Comparison of ENCODE assay signal across 8 mouse cellular contexts in the genomic region with DNA sequence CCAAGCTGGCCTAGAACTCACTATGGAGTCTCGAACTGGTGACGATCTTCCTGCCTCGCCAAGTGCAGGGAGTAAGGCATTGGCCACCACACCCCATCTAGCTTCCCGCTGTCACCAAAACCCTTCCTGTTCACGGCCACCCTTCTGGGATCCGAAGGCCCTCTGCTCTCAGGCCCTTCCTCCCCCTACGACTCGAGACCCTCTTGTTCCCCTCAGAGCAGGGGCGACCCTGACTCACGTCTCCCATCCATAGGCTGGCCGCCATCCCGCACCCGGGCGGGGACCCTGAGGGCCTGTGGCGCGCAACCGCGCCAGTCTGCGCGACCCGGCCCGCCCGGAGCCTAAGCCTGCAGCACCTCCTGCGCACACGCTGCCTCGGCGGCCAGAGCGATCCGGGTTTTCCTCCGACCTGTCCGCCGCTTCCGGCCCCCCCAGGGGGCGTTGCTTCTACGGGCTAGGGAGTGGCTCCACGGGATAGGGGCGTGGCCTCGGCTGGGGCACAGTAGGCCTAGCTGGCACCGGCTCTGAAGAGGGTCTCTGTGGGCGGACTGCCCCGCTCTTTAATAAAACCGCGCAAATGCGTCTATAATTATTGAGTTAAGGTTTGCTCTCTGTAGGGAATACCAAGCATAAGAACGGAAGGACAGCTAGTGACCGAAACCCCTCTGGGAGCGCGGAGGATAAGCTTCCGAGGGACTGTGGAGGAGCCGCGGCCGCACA. TPM values are rescaled to one million over a fixed set of nuclear protein-coding genes. Genes with fewer than 3 reads are reported as not detected.
A peak's percentile ranks its signal among the peaks of the same experiment; 100 is the strongest.
DNase-seq lines count a peak whose midpoint lies in the region; ATAC-seq and TF ChIP-seq lines count a peak whose summit lies in the region.

A gene (minus strand): TSS at position 424 of the 720 bp plus-strand sequence.

- ATAC-seq in erythroid progenitor cell, adult 5-6 weeks (replicated peaks; ENCODE audit: low FRiP score, poor library complexity, severe bottlenecking): peak; percentile 98
- peak; percentile 91 for ATAC-seq in heart, embryonic 13.5 days (ENCODE audit: extremely low read depth, insufficient number of reproducible peaks, low FRiP score, low TSS enrichment)
- ATAC-seq in liver, embryonic 14.5 days (ENCODE audit: insufficient read depth): peak; percentile 94
- peak; percentile 95 for ATAC-seq in neural tube, embryonic 11.5 days (ENCODE audit: insufficient read depth, low FRiP score, low TSS enrichment)
- ATAC-seq in stomach, postnatal 0 days (ENCODE audit: low FRiP score, low TSS enrichment): peak; percentile 95

- peak within 1 kb of the TSS; percentile 90 for H3K27ac ChIP-seq in heart, embryonic 13.5 days (replicated peaks)
- peak within 1 kb of the TSS; percentile 73 for H3K27ac ChIP-seq in liver, embryonic 14.5 days
- H3K27ac ChIP-seq in neural tube, embryonic 11.5 days (ENCODE audit: low read depth, low read length): peak within 1 kb of the TSS; percentile 76; the same call in 1 of the 2 replicates
- H3K27ac ChIP-seq in stomach, postnatal 0 days (replicated peaks): peak within 1 kb of the TSS; percentile 88

- peak within 1 kb of the TSS; percentile 94 for H3K9ac ChIP-seq in heart, embryonic 13.5 days
- H3K9ac ChIP-seq in liver, embryonic 14.5 days (replicated peaks): peak within 1 kb of the TSS; percentile 83
- H3K9ac ChIP-seq in neural tube, embryonic 11.5 days (ENCODE audit: low read length): peak within 1 kb of the TSS; percentile 88
- peak within 1 kb of the TSS; percentile 84 for H3K9ac ChIP-seq in stomach, postnatal 0 days (ENCODE audit: low read length)

- peaks cover 21% of the 10 kb centered on the region for H3K4me1 ChIP-seq in heart, embryonic 13.5 days
- H3K4me1 ChIP-seq in liver, embryonic 14.5 days (replicated peaks; ENCODE audit: control insufficient read depth in 2 of 2, insufficient read depth in 2 of 2, low read length in 1 of 2): peaks cover 9 to 12% of the 10 kb centered on the region in 2 experiments
- no peaks in the 10 kb centered on the region for H3K4me1 ChIP-seq in neural tube, embryonic 11.5 days (ENCODE audit: control insufficient read depth, insufficient read depth, low read length)
- no peaks in the 10 kb centered on the region for H3K4me1 ChIP-seq in stomach, postnatal 0 days (replicated peaks; ENCODE audit: control insufficient read depth, insufficient read depth)

- peak within 1 kb of the TSS; percentile 85 for H3K4me3 ChIP-seq in heart, embryonic 13.5 days
- peak within 1 kb of the TSS; percentile 58 to 70 for H3K4me3 ChIP-seq in liver, embryonic 14.5 days (ENCODE audit: insufficient read depth in 1 of 2, low read depth in 2 of 2, low read length in 2 of 2)
- peak within 1 kb of the TSS; percentile 77 for H3K4me3 ChIP-seq in neural tube, embryonic 11.5 days (ENCODE audit: low read depth, low read length)
- H3K4me3 ChIP-seq in stomach, postnatal 0 days (ENCODE audit: low read depth, low read length): peak within 1 kb of the TSS; percentile 57

- peak; percentile 47 for TF ChIP-seq CTCF in liver, embryonic 14.5 days (IDR thresholded peaks at IDR 0.05; ENCODE audit: low read depth)
- TF ChIP-seq CTCF in stomach, postnatal 0 days (IDR thresholded peaks at IDR 0.05; ENCODE audit: low read depth): peak; percentile 50

- H3K36me3 ChIP-seq in heart, embryonic 13.5 days: peaks cover 47% of the 10 kb centered on the region
- peaks cover 27% of the 10 kb centered on the region for H3K36me3 ChIP-seq in liver, embryonic 14.5 days (replicated peaks; ENCODE audit: control insufficient read depth, insufficient read depth, low read depth)
- peaks cover 10% of the 10 kb centered on the region for H3K36me3 ChIP-seq in neural tube, embryonic 11.5 days (ENCODE audit: control insufficient read depth, insufficient read depth, low read length)
- H3K36me3 ChIP-seq in stomach, postnatal 0 days (ENCODE audit: control insufficient read depth, insufficient read depth, low read length): peaks cover 16% of the 10 kb centered on the region

- WGBS in heart, embryonic 13.5 days: under 1% methylated on average over 52 of the region's 52 CpGs
- 1% methylated on average over 52 of the region's 52 CpGs for WGBS in liver, embryonic 14.5 days (ENCODE audit: insufficient replicate concordance)
- under 1% methylated on average over 52 of the region's 52 CpGs for WGBS in neural tube, embryonic 11.5 days
- under 1% methylated on average over 52 of the region's 52 CpGs for WGBS in stomach, postnatal 0 days

- peak; percentile 93 for DNase-seq in CD4-positive, CD25-positive, alpha-beta regulatory T cell, adult 2 months (ENCODE audit: low read depth, low spot score)
- peak; percentile 65 for DNase-seq in brain, embryonic 18.5 days (ENCODE audit: low read depth, low spot score)
- DNase-seq in kidney, postnatal 10 days: peak; percentile 96
- peak; percentile 85 to 89 (median 86) for DNase-seq in liver, embryonic 14.5 days (ENCODE audit: low read depth in 3 of 3, low spot score in 3 of 3)
- DNase-seq in neural tube, embryonic 11.5 days (ENCODE audit: low spot score): peak; percentile 97
- DNase-seq in stomach, postnatal 0 days (ENCODE audit: low spot score): peak; percentile 97

- H3K4me2 ChIP-seq in heart, embryonic 13.5 days: peak within 1 kb of the TSS; percentile 83
- peak within 1 kb of the TSS; percentile 87 for H3K4me2 ChIP-seq in liver, embryonic 14.5 days (ENCODE audit: low read depth)
- peak within 1 kb of the TSS; percentile 77 for H3K4me2 ChIP-seq in neural tube, embryonic 11.5 days (ENCODE audit: low read depth)
- H3K4me2 ChIP-seq in stomach, postnatal 0 days (replicated peaks; ENCODE audit: low read depth): peak within 1 kb of the TSS; percentile 73

- H3K9me3 ChIP-seq in heart, embryonic 13.5 days: no peaks in the 10 kb centered on the region
- H3K9me3 ChIP-seq in liver, embryonic 14.5 days (ENCODE audit: control insufficient read depth, low read length): no peaks in the 10 kb centered on the region
- no peaks in the 10 kb centered on the region for H3K9me3 ChIP-seq in neural tube, embryonic 11.5 days (ENCODE audit: control insufficient read depth, low read length)
- no peaks in the 10 kb centered on the region for H3K9me3 ChIP-seq in stomach, postnatal 0 days (ENCODE audit: control insufficient read depth, low read length)

- no peak; the same call in 1 of the 2 replicates for TF ChIP-seq EP300 in liver, embryonic 14.5 days (IDR thresholded peaks at IDR 0.05; ENCODE audit: low read depth)
- TF ChIP-seq EP300 in stomach, postnatal 0 days (optimal IDR thresholded peaks at IDR 0.05): no peak

- H3K27me3 ChIP-seq in heart, embryonic 13.5 days (replicated peaks): no peaks in the 10 kb centered on the region
- H3K27me3 ChIP-seq in liver, embryonic 14.5 days (ENCODE audit: control insufficient read depth, insufficient read depth, low read length): no peaks in the 10 kb centered on the region
- no peaks in the 10 kb centered on the region for H3K27me3 ChIP-seq in neural tube, embryonic 11.5 days (ENCODE audit: control insufficient read depth, insufficient read depth, low read length)
- no peaks in the 10 kb centered on the region for H3K27me3 ChIP-seq in stomach, postnatal 0 days (ENCODE audit: control insufficient read depth, insufficient read depth, low read length)

RNA-seq across cellular contexts. Expression of the gene that starts here (rescaled TPM):
- 13.0 and 18.0 TPM in 2 replicates for total RNA-seq in erythroid progenitor cell, adult 5-6 weeks (2015; ENCODE audit: low replicate concordance)
- total RNA-seq in erythroid progenitor cell, adult 5-6 weeks (2017; ENCODE audit: low replicate concordance): 8.9 and 14.1 TPM in 2 replicates
- 61.9 and 74.4 TPM in 2 replicates for polyA plus RNA-seq in heart, embryonic 13.5 days (2015; fragmentation: Nextera tagmentation; extraction: Ambion mirVana)
- 7.0 and 8.8 TPM in 2 replicates for polyA plus RNA-seq in liver, embryonic 14.5 days (2012; rRNA removed)
- polyA plus RNA-seq in liver, embryonic 14.5 days (2014; fragmentation: Nextera tagmentation; extraction: Ambion mirVana): 36.6 and 36.7 TPM in 2 replicates
- polyA plus RNA-seq in neural tube, embryonic 11.5 days (2014; fragmentation: Nextera tagmentation; extraction: Ambion mirVana): 79.3 and 82.9 TPM in 2 replicates
- 45.5 and 45.7 TPM in 2 replicates for polyA plus RNA-seq in stomach, postnatal 0 days (2015; fragmentation: Nextera tagmentation; extraction: Ambion mirVana)

Comparison
In these comparisons a context has a peak if more than half of its experiments do, and no peak if none do; other contexts are left out.
1. Peak in every context shown above with its lines: DNase-seq, ATAC-seq, H3K4me3 ChIP-seq and H3K27ac ChIP-seq.